Mouse (Mus musculus): ENCODE results near the gene Rgs6.

- TF ChIP-seq ZKSCAN1 (IDR thresholded peaks at IDR 0.05; ENCODE audit: borderline replicate concordance, low read depth, low read length) (no peak), CTCF (conservative IDR thresholded peaks at IDR 0.05 in 1 of 2, IDR thresholded peaks at IDR 0.05 in 1 of 2; ENCODE audit: low read depth in 2 of 2, low read length in 2 of 2) (no peak), IRF4 (IDR thresholded peaks at IDR 0.05; ENCODE audit: low read depth, low read length) (no peak), ELF1 (IDR thresholded peaks at IDR 0.05; ENCODE audit: low read depth, low read length) (no peak), EP300 (IDR thresholded peaks at IDR 0.05; ENCODE audit: low read length) (no peak), ETS1 (conservative IDR thresholded peaks at IDR 0.05; ENCODE audit: low read depth, low read length) (no peak), POLR2A (IDR thresholded peaks at IDR 0.05; ENCODE audit: low read depth, low read length) (no peak), MAZ (IDR thresholded peaks at IDR 0.05; ENCODE audit: low read depth, low read length) (no peak), KAT2A (IDR thresholded peaks at IDR 0.05; ENCODE audit: insufficient replicate concordance, low read length) (no peak), CHD2 (IDR thresholded peaks at IDR 0.05; ENCODE audit: low read length) (no peak), HCFC1 (IDR thresholded peaks at IDR 0.05; ENCODE audit: low read depth, low read length) (no peak), JUND (conservative IDR thresholded peaks at IDR 0.05; ENCODE audit: low read depth, low read length) (no peak), RCOR1 (conservative IDR thresholded peaks at IDR 0.05; ENCODE audit: low read depth, low read length) (no peak), MYC (IDR thresholded peaks at IDR 0.05; ENCODE audit: low read depth, low read length) (no peak)
Observed at GRCm38 (mm10) chr12:82848304-82848872, 260.3 kb downstream of the Rgs6 start.
